Mouse (Mus musculus): ENCODE results near the gene Pla2g5.
A peak's percentile ranks its signal among the peaks of the same experiment; 100 is the strongest.
"Not testable (repeated sequence)": the region's sequence is repeated elsewhere in the genome, so short reads cannot be mapped to it uniquely, and the experiment has no call there.

Pla2g5 gene

DNA sequence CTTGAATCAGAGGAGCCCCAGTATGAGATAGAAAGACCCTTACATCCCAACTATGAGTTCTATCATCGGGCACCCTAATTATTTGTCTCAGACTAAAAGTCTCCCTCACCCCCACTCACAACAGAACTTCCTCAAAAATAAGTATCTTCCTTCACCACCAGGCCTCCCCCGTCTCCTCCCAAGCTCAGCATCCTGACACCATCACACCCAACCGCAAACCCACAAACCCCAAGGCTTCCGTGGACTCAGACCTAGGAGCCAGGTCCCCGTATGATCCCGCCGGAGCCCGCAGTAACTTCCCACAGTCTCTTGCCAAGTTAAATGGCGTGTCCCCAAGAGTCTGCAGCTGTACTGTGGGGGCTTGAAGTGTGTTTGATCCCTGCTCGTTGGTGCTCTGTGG is 5.7 kb downstream of the Pla2g5 start:
- no peak for DNase-seq (ENCODE audit: low spot score)

- peak; percentile 58 for DNase-seq (ENCODE audit: low spot score)
Observed at GRCm38 (mm10) chr4:138856491-138856890, 6.8 kb downstream of the Pla2g5 start.

DNA sequence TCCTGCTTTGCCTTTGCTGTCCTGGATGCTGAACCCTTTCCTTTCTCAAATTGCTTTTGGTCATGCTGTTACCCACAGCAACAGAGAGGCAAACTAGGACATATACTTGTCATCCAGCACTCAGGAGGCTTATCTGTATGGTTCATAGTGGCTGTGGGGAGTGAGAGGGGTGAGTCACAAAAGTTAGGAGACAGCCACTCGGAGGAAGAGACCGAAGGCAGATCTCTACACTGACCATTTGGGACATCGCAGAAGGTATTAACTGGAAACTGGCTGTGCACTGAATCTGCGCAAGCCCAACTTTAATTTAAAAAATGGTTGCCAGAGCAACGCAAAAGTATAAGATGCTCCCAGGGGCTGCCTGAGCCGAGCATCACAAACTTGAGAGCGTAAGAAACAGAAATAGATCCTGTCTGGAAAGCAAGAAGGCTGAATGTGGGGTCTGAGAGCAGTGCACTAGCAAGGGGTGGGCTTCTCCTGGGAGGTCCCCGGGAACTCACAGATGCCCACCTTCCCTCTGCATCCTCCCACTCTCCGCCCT is 8.1 kb downstream of the Pla2g5 start:
- no peak for DNase-seq (ENCODE audit: low spot score)

- DNase-seq (ENCODE audit: low spot score): no peak
Observed at GRCm38 (mm10) chr4:138852961-138853360, 10.3 kb downstream of the Pla2g5 start.

DNA sequence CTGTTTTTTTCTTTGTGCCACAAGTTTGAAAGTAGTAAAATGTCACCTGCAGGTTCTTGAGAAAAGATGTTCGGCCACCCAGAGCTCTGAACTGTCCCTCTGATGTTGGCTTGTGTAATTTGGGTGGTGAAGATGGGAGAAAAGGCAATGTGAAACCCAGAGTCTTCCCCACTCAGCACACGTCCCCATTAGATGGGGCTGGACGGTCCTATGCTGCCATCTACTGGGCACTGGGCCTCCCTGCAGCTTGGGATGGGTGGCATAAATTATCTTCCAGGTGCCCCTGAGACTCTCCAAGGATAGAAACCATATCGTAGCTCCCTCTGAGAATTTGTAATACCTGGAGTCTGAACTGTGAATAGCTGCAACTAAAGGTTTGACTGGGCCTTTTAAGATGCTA is 11.8 kb downstream of the Pla2g5 start:
- peak; percentile 78 for DNase-seq (ENCODE audit: low spot score)

DNA sequence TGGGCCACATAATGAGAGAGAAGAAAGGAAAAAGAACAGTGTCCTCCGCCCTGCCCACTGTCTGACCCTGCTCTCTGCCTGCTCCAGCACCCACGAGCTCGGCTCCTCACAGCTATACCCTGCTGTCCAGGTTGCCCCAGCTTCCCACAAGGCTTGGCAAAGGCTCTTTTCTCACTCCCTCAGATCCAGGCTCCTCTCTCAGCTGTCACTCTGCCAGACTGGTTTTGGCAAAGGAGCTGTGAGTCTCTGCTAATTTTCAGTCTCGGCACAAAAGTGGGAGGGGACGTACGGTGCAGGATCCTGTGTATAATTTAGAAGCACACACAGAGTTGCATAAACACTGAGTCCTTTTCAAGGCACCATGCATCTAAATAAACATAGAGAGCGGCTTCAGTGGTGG is 21.9 kb downstream of the Pla2g5 start:
- no peak for DNase-seq (ENCODE audit: low spot score)

DNA sequence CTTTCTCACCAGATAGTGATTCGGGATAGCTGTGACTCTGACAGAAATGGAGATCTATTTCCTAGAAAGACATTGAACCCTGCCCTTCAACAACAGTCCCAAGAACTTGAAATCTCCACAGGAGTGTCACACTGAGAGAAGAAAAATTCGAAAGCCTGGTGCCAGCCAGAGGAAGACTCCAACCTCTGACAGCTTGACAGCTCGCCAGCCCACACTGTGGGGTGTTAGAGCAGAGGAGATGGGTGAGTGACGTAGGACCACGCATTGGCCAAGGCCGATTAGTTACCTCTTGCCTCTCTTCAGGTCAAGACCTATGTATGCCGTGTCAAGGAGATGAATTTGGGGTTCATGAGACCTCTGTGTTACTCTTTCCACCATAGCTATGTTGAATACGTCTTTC is 22.6 kb downstream of the Pla2g5 start:
- no peak for DNase-seq (ENCODE audit: low spot score)

GRCm38 (mm10) chr4:138839806-138840205 is 23.5 kb downstream of the Pla2g5 start:
- DNase-seq (ENCODE audit: low spot score): no peak

DNA sequence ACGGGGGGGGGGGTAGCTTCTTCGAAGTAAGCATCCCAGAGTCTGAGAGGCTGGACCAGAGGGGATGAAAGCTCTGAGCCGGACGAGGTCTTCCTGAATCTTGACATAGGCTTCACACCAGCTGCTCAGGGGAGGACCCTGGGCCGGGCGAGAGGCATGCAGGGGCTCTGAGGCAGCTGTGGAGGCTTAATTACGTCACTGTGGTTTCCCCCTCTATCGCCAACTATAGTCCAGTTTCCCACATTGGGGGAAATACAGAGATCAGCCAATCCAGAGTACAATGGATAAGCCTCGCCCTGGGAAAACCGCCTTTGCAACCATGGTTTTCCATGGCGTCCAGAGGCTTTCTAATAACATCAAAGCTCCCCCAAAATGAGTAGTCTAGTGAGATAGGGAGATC is 36.1 kb downstream of the Pla2g5 start:
- DNase-seq (ENCODE audit: low spot score): no peak

- no peak for DNase-seq (ENCODE audit: low spot score)
Observed at GRCm38 (mm10) chr4:138825751-138826567, 37.3 kb downstream of the Pla2g5 start.

GRCm38 (mm10) chr4:138824660-138825059 is 38.6 kb downstream of the Pla2g5 start:
- no peak for DNase-seq (ENCODE audit: low spot score)

DNA sequence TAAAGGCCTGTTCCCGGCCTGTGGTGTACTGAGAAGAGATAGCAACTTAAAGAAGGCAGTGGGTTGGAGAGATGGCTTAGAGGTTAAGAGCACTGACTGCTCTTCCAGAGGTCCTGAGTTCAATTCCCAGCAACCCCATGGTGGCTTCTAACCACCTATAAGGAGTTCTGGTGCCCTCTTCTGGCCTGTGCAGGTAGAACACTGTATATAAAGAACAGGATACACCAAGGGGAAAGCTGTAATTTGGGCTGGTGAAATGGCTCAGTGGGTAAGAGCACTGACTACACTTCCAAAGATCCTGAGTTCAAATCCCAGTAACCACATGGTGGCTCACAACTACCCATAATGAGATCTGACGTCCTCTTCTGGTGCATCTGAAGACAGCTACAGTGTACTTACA is 39.1 kb downstream of the Pla2g5 start:
- DNase-seq (ENCODE audit: low spot score): not testable (repeated sequence)

- DNase-seq (ENCODE audit: low spot score): no peak
Observed at GRCm38 (mm10) chr4:138821036-138821435, 42.2 kb downstream of the Pla2g5 start.

- peak; percentile 51 for DNase-seq (ENCODE audit: low spot score)
Observed at GRCm38 (mm10) chr4:138819101-138819500, 44.2 kb downstream of the Pla2g5 start.

- DNase-seq (ENCODE audit: low spot score): no peak
Observed at GRCm38 (mm10) chr4:138817736-138818135, 45.5 kb downstream of the Pla2g5 start.

DNA sequence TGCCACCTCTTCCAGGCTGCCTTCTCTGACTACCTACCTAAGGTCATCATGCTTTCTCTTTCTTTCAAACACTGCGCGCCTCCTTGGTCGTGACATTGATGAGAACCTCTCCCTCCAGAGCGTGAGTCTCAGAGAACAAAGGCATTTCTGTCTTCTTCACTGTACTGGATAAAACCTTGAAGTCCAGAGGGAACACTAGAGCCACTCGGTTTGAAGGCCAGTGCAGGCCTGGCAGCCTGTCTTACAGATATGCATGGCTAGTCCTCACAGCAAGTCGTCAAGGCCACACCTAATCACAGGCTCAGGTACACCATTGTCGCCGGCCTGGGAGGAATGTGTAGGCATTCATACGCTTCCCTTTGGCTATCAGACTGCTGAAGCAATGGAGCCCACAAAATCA is 47.1 kb downstream of the Pla2g5 start:
- no peak for DNase-seq (ENCODE audit: low spot score)

- no peak for DNase-seq (ENCODE audit: low spot score)
Observed at GRCm38 (mm10) chr4:138806920-138807541, 56.3 kb downstream of the Pla2g5 start.

DNA sequence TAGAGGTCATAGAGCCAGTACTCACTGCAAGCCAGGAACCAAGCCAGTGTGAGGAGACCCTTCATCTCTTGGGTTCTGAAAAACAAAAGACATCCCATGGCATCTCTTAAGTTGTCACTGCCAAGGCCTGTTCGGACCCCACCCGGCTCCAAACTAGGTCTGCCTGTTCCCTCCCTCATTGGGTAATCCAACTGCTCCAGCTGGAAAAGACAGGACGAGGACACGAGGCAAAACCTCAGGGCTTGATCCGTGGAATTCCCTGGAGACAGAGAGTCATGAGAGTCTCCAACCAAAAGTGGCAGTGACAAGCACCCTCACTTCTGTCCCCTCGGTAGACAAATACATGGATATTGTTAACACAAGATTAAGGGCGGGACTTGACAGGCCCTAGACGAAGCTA is 57.1 kb downstream of the Pla2g5 start:
- DNase-seq (ENCODE audit: low spot score): no peak

DNA sequence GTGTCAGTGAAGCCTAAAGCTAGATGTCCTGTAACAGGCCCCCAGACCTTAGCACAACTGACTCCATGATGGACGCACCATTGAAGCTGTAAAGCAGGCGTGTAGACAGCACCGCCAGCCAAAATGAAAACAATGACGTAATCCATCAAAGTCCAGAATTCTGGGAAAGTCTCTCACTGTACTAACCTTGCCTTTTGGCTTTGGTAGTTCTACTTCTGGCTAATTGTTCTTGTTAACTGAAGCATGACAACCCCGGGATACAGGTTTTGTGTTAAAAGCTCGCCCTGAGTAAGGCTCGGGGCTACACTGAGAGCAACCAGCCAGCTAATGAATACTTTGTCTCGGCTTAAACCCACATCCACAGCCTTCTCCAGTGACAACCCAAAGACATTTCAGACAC is 58.0 kb downstream of the Pla2g5 start:
- no peak for DNase-seq (ENCODE audit: low spot score)

DNA sequence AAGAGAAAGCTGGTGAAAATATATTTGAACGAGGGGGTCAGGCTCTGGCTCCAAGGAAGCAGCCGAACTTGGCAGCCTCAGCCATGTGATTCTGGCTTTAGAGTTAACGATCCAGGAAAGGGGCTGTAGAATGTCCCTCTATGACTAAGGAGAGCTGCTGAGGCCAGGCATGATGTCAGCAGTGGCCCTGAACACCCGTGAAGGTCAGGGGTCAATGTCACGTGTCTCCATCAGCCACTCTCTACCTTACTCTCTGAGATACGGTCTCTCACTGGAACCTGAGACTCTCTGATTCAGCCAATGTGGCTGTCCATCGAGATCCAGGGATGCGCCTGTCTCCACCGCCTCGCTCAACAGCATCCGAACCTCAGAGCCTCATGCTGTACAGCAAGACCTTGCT is 60.4 kb downstream of the Pla2g5 start:
- DNase-seq (ENCODE audit: low spot score): no peak

- DNase-seq (ENCODE audit: low spot score): no peak
Observed at GRCm38 (mm10) chr4:138801631-138802030, 61.7 kb downstream of the Pla2g5 start.

DNA sequence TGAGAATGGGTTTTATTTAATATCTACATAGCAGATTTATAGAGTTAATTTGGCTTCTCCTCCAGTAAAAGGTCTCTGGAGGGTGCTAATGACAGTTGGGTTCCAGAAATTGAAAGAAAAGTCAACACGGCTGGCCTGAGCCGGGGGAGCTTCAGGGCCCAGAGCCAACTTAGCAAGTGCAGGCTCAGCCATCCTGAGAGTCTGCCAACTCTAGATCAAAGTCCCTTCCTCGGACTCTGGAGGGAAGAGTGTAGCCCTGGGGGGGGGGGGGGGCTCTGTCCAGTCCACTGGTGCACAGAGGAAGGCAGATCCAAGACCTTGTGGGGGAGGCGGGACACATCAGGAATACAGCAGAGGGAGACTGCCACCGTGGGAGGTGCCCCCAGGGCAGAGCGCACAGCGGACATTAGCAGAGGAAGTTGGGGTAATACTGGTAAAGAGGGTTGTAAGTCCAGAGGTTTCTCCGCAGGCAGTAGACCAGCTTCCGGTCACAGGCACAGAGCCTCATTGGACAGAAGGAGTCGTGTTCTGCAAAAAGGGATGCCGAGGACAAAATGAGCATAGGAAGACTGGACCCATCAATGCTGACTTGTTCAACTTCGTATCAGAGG is 63.0 kb downstream of the Pla2g5 start:
- no peak for DNase-seq (ENCODE audit: low spot score)

DNA sequence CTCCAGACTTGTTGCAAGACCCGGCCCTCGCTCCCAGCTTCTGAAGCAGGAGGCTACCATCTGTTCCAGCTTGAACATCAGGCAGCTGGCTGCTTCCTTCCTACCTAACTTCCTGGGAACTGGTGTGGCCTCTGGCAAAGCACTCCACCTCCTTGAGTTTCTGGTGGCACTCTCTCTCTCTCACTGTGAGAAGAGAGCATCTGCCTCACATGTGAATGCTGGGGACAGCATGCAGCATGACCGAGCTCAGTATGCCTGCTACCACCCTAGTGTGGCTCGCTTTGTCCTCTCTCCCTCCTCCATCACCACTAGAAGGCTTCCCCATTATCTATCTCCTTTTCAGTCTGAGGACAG is 66.1 kb downstream of the Pla2g5 start:
- DNase-seq (ENCODE audit: low spot score): no peak

Data from ovary, postnatal 14 days (tissue).